ENCODE assay signal across 9 mouse cellular contexts in genomic region chr1:163091438-163092155, GRCm38 (mm10). TPM values are rescaled to one million over a fixed set of nuclear protein-coding genes. Genes with fewer than 3 reads are reported as not detected.
A peak's percentile ranks its signal among the peaks of the same experiment; 100 is the strongest.
DNase-seq lines count a peak whose midpoint lies in the region; ATAC-seq and TF ChIP-seq lines count a peak whose summit lies in the region.
"Had no signal": no experiment of that assay in that cellular context is flagged by ENCODE, and none has a peak within 500 bp of the region (broad histone marks: within the 10 kb centered on the region; RNA-seq: fewer than 3 reads in every experiment).

No protein-coding gene starts in this region.

- H3K4me3 ChIP-seq in heart, postnatal 0 days (ENCODE audit: low read depth, low read length), result no peak overlapping the region
- H3K4me3 ChIP-seq in neural tube, embryonic 11.5 days (ENCODE audit: low read depth, low read length), result no peak overlapping the region
- H3K4me3 ChIP-seq: limb, embryonic 13.5 days had no signal

- no peak overlapping the region for H3K9ac ChIP-seq in heart, postnatal 0 days (replicated peaks; ENCODE audit: low read depth, low read length)
- no peak overlapping the region for H3K9ac ChIP-seq in neural tube, embryonic 11.5 days (ENCODE audit: low read length)
- H3K9ac ChIP-seq: limb, embryonic 13.5 days had no signal

- no peaks in the 10 kb centered on the region for H3K4me1 ChIP-seq in heart, postnatal 0 days (ENCODE audit: control insufficient read depth, insufficient read depth)
- H3K4me1 ChIP-seq in neural tube, embryonic 11.5 days (ENCODE audit: control insufficient read depth, insufficient read depth, low read length), result no peaks in the 10 kb centered on the region

- H3K4me2 ChIP-seq in heart, postnatal 0 days (ENCODE audit: low read depth, low read length), result no peak overlapping the region
- no peak overlapping the region for H3K4me2 ChIP-seq in neural tube, embryonic 11.5 days (ENCODE audit: low read depth)
- H3K4me2 ChIP-seq: limb, embryonic 13.5 days had no signal

- no peak for DNase-seq in heart, postnatal 0 days (ENCODE audit: low spot score)
- DNase-seq in heart, postnatal 25 days (ENCODE audit: low spot score), result no peak
- peak; percentile 71 for DNase-seq in ES-CJ7 (ENCODE audit: low read depth, low spot score)
- peak; percentile 66 to 75 for DNase-seq in cerebellum, postnatal 10 days
- DNase-seq in left cerebral cortex, postnatal 4 days, result peak; percentile 23
- DNase-seq in neural tube, embryonic 11.5 days (ENCODE audit: low spot score), result peak; percentile 43
- no peak for DNase-seq in thymus, postnatal 10 days (ENCODE audit: low spot score in 2 of 2)

- no peaks in the 10 kb centered on the region for H3K9me3 ChIP-seq in heart, postnatal 0 days (replicated peaks; ENCODE audit: control insufficient read depth, low read length)
- H3K9me3 ChIP-seq in neural tube, embryonic 11.5 days (ENCODE audit: control insufficient read depth, low read length), result no peaks in the 10 kb centered on the region
- H3K9me3 ChIP-seq: limb, embryonic 13.5 days had no signal

- intact Hi-C loops in heart, postnatal 25 days (cut with DNase I), result no loop called here
- intact Hi-C loops in left cerebral cortex, postnatal 4 days (cut with DNase I), result no loop called here

- no peaks in the 10 kb centered on the region for H3K36me3 ChIP-seq in heart, postnatal 0 days (replicated peaks; ENCODE audit: control insufficient read depth, insufficient read depth, low read length)
- no peaks in the 10 kb centered on the region for H3K36me3 ChIP-seq in neural tube, embryonic 11.5 days (ENCODE audit: control insufficient read depth, insufficient read depth, low read length)
- H3K36me3 ChIP-seq: limb, embryonic 13.5 days had no signal

- no peak for ATAC-seq in heart, postnatal 0 days (ENCODE audit: insufficient read depth, low read depth)
- peak; percentile 22; the same call in 1 of the 2 replicates for ATAC-seq in granulocyte monocyte progenitor cell, adult 5-6 weeks (replicated peaks; ENCODE audit: poor library complexity, severe bottlenecking)
- 0 out of 2 replicates have a peak, but pooled peaks have one; percentile 50 for ATAC-seq in neural tube, embryonic 11.5 days (ENCODE audit: insufficient read depth, low FRiP score, low TSS enrichment)

- H3K27me3 ChIP-seq in heart, postnatal 0 days (ENCODE audit: control insufficient read depth, insufficient read depth, low read length), result no peaks in the 10 kb centered on the region
- no peaks in the 10 kb centered on the region for H3K27me3 ChIP-seq in neural tube, embryonic 11.5 days (ENCODE audit: control insufficient read depth, insufficient read depth, low read length)
- H3K27me3 ChIP-seq: limb, embryonic 13.5 days had no signal

- no peak overlapping the region for H3K27ac ChIP-seq in heart, postnatal 0 days (ENCODE audit: low read depth)
- H3K27ac ChIP-seq in neural tube, embryonic 11.5 days (ENCODE audit: low read depth, low read length), result no peak overlapping the region
- H3K27ac ChIP-seq: limb, embryonic 13.5 days had no signal

- TF ChIP-seq EP300 in heart, postnatal 0 days (IDR thresholded peaks at IDR 0.05; ENCODE audit: low read depth), result no peak

- TF ChIP-seq CTCF in heart, postnatal 0 days (IDR thresholded peaks at IDR 0.05; ENCODE audit: low read depth), result peak; percentile 22; the same call in 1 of the 2 replicates

- WGBS in heart, postnatal 0 days, result 50% methylated on average over 10 of the region's 10 CpGs
- 60% methylated on average over 10 of the region's 10 CpGs for WGBS in neural tube, embryonic 11.5 days

RNA-seq across cellular contexts. Expression of gene Mroh9, which starts 6.1 kb away (rescaled TPM):
- not detected in 2 replicates for total RNA-seq in heart, postnatal 0 days (2014; rRNA removed; ENCODE audit: low replicate concordance)
- not detected in 2 replicates for polyA plus RNA-seq in heart, postnatal 0 days (2015; fragmentation: Nextera tagmentation; extraction: Ambion mirVana)
- not detected for total RNA-seq in heart, postnatal 25 days (2021)
- not detected in 2 replicates for total RNA-seq in granulocyte monocyte progenitor cell, adult 5-6 weeks (2014; fragmentation: Nextera tagmentation)
- not detected in 2 replicates for total RNA-seq in granulocyte monocyte progenitor cell, adult 5-6 weeks (2017)
- total RNA-seq in left cerebral cortex, postnatal 4 days (2021), result not detected
- not detected in 2 replicates for polyA plus RNA-seq in neural tube, embryonic 11.5 days (2014; fragmentation: Nextera tagmentation; extraction: Ambion mirVana)
- polyA plus RNA-seq: limb, embryonic 13.5 days had no signal

Comparison
In these comparisons a context has a peak if more than half of its experiments do, and no peak if none do; other contexts are left out.
1. DNase-seq: peak in ES-CJ7 (single experiment), cerebellum, postnatal 10 days (2 of 2), left cerebral cortex, postnatal 4 days (single experiment) and neural tube, embryonic 11.5 days (single experiment); none in heart, postnatal 0 days (single experiment), heart, postnatal 25 days (single experiment) and thymus, postnatal 10 days (0 of 2).